Mouse (Mus musculus): ENCODE results near the gene Il9.

Il9 gene

GRCm38 (mm10) chr13:56468536-56468935 is 13.5 kb downstream of the Il9 start:
- DNase-seq: no peak

DNA sequence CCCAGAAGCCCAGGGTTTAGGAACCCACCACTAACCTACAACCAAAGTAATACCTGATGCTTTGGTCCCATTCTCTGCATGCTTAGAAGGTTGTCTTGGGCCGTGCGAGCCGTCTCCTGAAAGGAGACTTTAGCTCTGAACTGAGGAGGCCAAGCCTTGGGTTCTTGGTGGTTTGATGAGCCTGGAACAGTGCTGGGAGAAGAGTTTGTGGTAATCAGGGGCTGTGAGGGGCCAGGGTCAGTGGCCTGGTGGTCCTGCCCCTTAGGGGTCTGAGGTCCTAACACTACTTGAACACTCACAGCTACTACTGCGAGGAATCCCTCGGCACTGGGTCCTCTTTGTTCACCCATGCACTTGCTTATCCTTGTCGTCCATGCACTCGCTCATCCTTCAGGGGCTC is 14.3 kb downstream of the Il9 start:
- no peak for DNase-seq

DNA sequence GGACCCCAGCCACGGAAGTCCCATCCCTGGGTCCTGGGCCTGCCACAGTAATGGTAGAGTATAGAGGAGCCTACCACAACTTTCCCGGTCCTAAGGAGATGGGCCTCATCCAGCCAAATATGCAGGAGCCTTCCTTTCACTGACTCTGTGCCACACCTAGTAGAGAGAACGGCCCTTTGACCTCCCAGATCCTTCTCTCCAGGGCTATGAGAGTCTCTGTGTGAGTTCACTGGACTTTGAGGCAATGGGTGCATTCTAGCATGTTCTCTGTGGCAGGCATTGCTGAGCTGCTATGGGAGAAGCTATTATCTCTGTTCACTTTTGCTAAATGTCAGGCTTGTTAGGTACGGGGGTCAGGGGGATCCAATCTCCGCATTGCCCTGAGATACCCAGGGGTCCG is 18.3 kb downstream of the Il9 start:
- DNase-seq: no peak

GRCm38 (mm10) chr13:56463261-56463660 is 18.8 kb downstream of the Il9 start:
- peak; percentile 62 to 76 for DNase-seq

- DNase-seq: no peak
Measured at GRCm38 (mm10) chr13:56462791-56463190, 19.3 kb downstream of the Il9 start.

DNA sequence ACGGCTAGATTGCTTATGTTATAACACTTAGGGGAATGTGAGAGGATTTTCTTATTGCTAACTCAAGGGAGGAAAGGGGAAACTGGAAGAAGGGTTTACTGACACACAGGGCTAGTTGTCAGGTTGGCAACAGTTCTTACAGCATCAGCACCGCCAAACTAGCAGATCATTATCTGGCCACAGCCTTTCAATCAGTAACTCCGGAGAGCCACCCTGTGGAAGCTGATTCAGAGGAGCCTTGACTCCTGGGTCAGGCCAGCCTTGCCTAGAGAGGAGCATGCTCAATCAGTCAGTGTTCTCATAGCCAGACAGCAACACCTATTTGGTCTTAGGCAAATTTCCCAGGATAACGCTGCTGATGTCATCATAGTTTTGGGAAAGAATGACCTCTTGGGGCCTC is 20.6 kb downstream of the Il9 start:
- DNase-seq: no peak

GRCm38 (mm10) chr13:56458001-56458400 is 24.0 kb downstream of the Il9 start:
- DNase-seq: no peak

GRCm38 (mm10) chr13:56450035-56450434 is 32.0 kb downstream of the Il9 start:
- peak in 1 of 2 experiments; percentile 51 for DNase-seq

DNA sequence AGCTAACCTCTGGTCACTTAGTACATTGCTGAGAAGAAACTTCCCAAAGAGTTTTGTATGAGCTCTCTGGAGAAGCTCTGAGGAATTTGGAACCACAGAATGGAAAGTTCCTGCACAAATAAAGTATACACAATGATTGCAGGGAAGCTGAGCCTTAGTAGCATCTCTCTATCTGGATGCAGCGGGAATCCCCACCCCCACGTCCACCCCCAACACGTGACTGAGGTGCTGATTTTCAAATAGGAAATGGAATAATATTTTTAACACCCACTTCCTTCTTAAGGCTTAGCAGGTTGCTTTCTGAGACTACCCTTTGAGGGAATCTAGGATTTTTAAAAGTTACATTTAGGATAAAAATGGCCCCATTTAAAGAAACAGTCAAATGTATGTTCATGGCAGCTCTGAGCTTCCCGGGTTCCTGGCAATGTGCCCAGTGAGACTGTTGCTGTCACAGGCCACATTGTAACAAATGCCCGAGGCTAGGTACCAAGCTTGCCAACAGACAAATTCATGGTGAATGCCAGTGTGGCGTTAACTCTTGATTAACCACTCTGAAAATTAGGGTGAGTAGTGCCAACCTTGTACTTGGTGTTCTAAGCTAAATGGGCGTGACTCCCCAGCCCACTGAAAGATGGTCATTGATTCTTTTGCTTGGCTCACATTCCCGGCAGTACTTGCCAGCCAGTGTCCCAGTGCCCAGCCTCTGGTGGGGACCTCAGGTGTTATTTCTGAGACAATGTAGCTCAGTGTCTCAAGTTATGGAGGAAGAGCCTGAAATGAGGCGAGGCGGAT is 32.6 kb downstream of the Il9 start:
- DNase-seq: peak; percentile 93 to 94

DNA sequence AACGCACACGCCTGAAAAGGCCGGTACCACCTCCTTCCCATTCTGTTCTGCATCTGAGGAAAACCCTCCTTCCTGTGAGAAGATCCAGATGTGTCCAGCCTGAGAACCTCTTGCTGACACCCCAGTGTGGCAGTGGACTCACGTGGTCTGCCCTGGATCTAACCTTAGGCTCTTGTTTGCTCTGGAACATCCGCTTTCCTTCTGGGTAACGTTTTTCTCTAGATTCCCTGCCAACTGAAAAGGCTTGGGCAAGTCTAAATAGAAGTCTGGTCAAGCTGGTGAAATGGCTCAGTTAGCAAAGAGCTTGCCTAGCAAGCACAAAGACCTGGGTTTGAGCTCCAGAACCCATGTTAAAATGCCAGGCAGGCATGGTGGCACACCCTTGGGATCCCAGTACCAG is 37.0 kb downstream of the Il9 start:
- DNase-seq: no peak

GRCm38 (mm10) chr13:56444112-56444511 is 37.9 kb downstream of the Il9 start:
- DNase-seq: no peak

- DNase-seq: no peak
Measured at GRCm38 (mm10) chr13:56443411-56443810, 38.6 kb downstream of the Il9 start.

DNA sequence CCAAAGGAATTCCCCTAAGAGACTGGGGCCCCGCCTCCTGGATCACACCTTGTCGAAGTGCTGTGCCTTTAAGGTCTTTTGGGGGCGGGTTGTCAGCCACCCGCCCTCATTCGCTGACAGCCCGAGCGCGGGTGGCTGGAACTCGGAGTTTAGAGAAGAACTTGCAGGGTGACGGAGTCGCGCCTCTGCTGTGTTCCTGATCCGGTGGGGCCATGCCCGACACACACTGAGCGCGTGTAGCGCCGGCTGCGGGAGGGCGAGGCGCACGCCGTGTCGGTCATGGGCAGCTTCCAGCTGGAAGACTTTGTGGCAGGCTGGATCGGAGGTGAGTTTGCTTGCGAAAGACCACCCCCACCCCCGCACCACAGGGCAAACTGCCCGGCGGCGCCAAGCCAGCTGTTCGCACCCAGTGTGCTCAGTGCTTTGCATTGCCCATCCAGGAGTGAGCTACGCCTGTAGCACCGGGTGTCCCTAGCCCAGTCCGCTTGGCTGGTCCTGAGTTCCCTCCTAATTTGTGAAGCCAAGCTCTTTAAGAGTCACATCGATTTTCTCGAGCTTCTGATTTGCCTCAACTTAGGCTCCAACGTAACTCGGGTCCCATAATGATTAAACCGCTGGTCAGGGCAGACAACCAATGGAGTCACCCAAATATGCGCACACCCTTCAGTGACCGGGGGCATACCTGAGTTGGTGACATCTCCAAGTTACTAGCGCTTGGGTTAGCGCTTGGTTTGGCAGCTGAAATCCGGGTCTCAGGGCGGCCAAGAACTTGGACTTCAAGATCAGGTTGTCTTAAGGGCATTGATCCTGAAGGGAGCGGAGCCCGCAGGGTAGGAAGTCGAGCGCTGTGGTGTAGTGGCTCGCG is 43.6 kb downstream of the Il9 start, which contains the start of gene Slc25a48:
Gene Slc25a48, plus strand, starts transcription at position 145 of the 865 bp plus-strand sequence.
- peak; percentile 52 to 58 for DNase-seq

DNA sequence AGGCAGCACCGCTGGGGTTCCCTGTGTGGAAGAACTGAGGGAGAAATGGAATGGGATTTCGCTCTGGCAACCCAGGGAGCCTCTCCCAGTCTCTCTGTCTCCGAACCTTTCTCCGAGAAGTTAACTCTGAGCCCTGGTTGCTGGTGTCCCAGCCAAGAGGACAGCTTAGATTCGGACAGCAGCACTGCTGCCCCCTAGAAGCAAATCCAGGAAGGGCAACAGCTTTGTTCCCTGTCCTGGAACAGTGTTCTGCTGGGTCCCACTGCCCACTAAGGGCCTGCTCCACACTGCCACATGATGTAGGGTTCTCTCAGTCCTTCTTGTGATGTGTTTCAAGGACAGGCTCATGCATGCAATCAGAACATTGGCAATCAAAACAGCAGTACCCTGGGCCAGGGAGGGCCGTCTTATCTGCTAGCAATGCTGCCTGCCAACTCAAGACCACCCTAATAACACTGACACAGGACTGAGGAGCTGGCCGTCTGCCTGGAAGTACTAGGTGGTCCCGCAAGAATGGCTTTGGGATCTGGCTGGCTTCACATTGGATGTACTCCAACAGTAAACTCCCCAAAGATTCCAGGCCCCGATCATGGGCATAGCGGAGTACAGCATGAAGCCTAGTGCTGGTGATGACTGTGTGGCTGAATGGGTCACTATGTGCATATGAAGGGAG is 46.3 kb downstream of the Il9 start:
- peak in 1 of 2 experiments; percentile 54 for DNase-seq

- peak in 1 of 2 experiments; percentile 37 for DNase-seq
Measured at GRCm38 (mm10) chr13:56434311-56434751, 47.7 kb downstream of the Il9 start.

DNA sequence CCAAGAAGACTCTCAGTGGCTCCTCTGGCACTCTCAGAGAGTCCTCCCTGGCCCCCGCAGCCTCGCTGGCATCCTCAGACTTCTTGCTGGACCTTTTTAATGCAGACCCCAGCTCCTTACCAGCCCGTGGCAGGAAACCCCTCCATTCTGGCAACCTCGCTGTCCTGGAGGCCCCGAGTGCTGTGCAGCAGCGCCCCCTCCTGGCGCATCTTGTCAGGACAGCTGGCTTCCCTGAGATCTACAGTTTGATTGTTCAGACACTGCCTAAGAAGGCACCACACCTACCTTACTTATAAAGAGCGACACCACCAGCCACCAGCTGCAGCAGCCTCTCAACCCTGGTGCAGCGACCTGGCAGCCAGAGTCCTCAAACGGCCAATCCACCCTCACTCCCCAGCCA is 48.6 kb downstream of the Il9 start:
- peak; percentile 90 to 95 for DNase-seq

DNA sequence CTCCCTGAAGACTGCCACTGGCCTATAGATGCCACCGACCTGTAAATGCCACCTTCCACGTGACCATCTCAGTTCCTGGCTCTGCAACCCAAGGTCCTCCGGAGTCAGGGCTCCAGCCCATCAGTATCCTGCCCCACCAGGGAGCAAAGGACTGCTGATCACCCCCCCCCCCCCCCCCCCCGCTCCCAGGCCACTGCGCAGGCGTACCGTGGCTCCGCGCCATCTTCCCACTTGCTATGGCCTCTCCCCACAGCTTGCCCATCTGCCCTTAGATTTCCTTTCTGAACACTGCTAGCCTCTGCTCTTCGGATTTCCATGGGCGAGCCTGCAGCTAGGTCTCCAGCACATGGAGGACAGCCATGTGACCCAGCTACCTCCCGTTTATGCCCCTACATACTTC is 49.5 kb downstream of the Il9 start:
- peak; percentile 91 to 92 for DNase-seq
